Mouse (Mus musculus) liver, postnatal 0 days (tissue): ENCODE measurements at regions not wholly inside any gene's neighbourhood (a gene's known extent, or its start where the extent isn't known, plus 50 kb on each side); places are given as distances from the start of the nearest gene placed in this dataset.

Source experiments
- ATAC-seq: fragments of 200-750 bp; cut with Nextera tagmentation; 2 replicates; pipeline ENCODE4 v1.8.0; 2017; ENCODE audit warnings: mild to moderate bottlenecking, moderate library complexity
- DNase-seq: peaks from one replicate; pipeline ENCODE4 v3.0.0-alpha.2; 2016
- H3K27ac ChIP-seq: fragments of 300-500 bp; sonication (generic); 2 replicates; pipeline ENCODE4 v1.5.1; 2014; ENCODE audit warnings: antibody characterized with exemption, moderate library complexity, mild to moderate bottlenecking, low read depth
- H3K27me3 ChIP-seq: fragments of 300-500 bp; sonication (generic); 2 replicates; pipeline ENCODE4 v1.6.1; 2014; ENCODE audit warnings: low read length, control low read depth, mixed read lengths; ENCODE audit not compliant: insufficient read depth
- H3K36me3 ChIP-seq: fragments of 300-500 bp; sonication (generic); replicated peaks from 2 replicates; pipeline ENCODE4 v1.6.1; 2014; ENCODE audit warnings: mild to moderate bottlenecking, control low read depth, low read length, moderate library complexity, mixed read lengths; ENCODE audit not compliant: insufficient read depth
- H3K4me1 ChIP-seq: fragments of 300-500 bp; sonication (generic); 2 replicates; pipeline ENCODE4 v1.6.1; 2014; ENCODE audit warnings: antibody characterized with exemption, mild to moderate bottlenecking, control low read depth; ENCODE audit not compliant: insufficient read depth
- H3K4me2 ChIP-seq: fragments of 300-500 bp; sonication (generic); 2 replicates; pipeline ENCODE4 v1.6.1; 2014; ENCODE audit warnings: low read depth, mild to moderate bottlenecking, low read length, moderate library complexity, mixed read lengths
- H3K4me3 ChIP-seq: fragments of 300-500 bp; sonication (generic); 2 replicates; pipeline ENCODE4 v1.5.1; 2014; ENCODE audit warnings: low read depth, low read length
- H3K9ac ChIP-seq: fragments of 300-500 bp; sonication (generic); replicated peaks from 2 replicates; pipeline ENCODE4 v1.6.1; 2014; ENCODE audit warnings: mild to moderate bottlenecking, moderate library complexity
- H3K9me3 ChIP-seq: fragments of 300-500 bp; sonication (generic); 2 replicates; pipeline ENCODE4 v1.6.1; 2016; ENCODE audit warnings: mild to moderate bottlenecking, control low read depth, low read length, mixed read lengths
- CTCF ChIP-seq: sonication (generic); IDR thresholded peaks from 2 replicates; pipeline ENCODE4 v1.5.1; 2016; ENCODE audit warnings: antibody characterized with exemption, low read depth
- EP300 ChIP-seq: IDR thresholded peaks from 2 replicates; pipeline ENCODE4 v1.6.1; 2016; ENCODE audit warnings: antibody characterized with exemption, low read depth, mild to moderate bottlenecking
- WGBS: fragments of 180-500 bp; shearing (Covaris S2); extraction: QIAGEN DNeasy Blood & Tissue Kit; methylation state at CpG from one replicate; pipeline ENCODE4 v1.1.7; 2014; ENCODE audit not compliant: insufficient replicate concordance; 5-methylcytosine and 5-hydroxymethylcytosine counted together

DNA sequence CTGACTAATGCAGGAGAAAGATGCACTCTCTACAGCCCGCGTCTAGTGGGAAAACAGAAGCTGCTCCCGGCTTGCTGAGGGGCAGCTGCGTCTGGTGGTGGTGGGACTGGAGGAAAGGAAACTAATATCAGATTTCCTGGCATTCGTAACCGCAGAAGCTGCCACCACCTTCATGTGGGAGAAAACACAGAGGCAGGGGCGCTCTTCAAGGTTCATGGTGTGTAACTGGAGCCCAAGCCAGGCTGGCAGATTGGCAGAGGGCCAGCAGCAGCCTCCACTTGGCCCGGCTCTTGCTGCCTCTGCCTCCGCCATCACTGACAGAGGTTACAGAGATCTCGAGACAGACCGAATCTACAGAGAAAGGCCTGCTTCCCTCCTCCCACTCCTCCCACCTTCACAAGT is 80.7 kb upstream of the Stt3b start:
- Histone ChIP-seq H3K36me3 (no peaks in the 10 kb centered on the region), H3K4me1 (peaks cover 17% of the 10 kb centered on the region), H3K9me3 (no peaks in the 10 kb centered on the region), H3K27ac (no peak overlapping the region), H3K4me3 (no peak overlapping the region), H3K9ac (0 out of 2 replicates have a peak overlapping the region, but pooled peaks have one; percentile 0), H3K27me3 (no peaks in the 10 kb centered on the region), H3K4me2 (peak overlapping the region; percentile 59)
- ATAC-seq (0 out of 2 replicates have a peak, but pooled peaks have one; percentile 35), DNase-seq (peak; percentile 66)
- TF ChIP-seq EP300 = no peak
- no peak for TF ChIP-seq CTCF
- 3% methylated on average over 11 of the region's 11 CpGs for WGBS

DNA sequence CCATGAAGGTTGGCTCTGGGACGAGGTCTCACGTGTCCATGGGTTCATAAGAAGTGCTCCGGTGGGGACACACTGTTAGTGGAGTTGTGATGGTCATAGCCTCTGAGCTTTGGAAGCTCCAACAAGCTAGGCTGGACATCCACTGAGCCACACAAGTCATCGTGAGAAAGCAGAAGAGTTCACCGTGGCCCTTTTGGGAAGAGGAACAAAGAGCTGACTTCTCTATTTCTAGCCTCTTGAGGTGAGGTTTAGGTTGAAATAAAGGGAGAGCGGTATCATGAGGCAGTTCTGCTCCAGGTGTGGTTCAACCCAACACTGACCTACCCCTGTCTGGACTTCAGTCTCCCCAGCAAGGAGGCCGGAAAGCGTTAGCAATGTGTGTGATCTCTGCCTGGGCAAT is 85.3 kb upstream of the Stt3b start:
- H3K4me2 ChIP-seq = no peak overlapping the region
- no peak overlapping the region for H3K9ac ChIP-seq
- peaks cover 15% of the 10 kb centered on the region for H3K4me1 ChIP-seq
- TF ChIP-seq EP300 (no peak), CTCF (no peak)
- H3K4me3 ChIP-seq = no peak overlapping the region
- no peak for DNase-seq
- H3K9me3 ChIP-seq = no peaks in the 10 kb centered on the region
- no peak overlapping the region for H3K27ac ChIP-seq
- no peaks in the 10 kb centered on the region for H3K36me3 ChIP-seq
- H3K27me3 ChIP-seq = no peaks in the 10 kb centered on the region
- ATAC-seq = no peak
- 59% methylated on average over 8 of the region's 8 CpGs for WGBS

DNA sequence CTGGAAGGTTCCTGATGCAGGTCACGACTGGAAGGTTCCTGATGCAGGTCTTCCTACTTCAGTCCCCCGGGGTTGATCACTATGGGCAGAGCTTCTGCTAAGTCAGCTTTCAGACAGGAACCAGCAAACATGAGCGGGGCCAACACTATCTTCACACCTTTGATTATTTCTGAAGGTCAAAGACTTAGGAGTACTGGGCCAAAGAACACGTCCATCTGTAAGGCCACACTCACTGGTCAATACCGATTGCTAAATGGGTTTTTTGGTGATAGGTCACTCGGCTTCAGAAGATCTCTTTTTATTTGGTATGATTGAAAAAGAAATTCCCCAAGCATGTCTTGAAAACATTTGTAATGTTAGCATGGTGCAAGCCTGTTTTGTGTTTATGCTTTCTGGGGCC is 90.2 kb upstream of the Stt3b start:
- Histone ChIP-seq H3K9ac (no peak overlapping the region), H3K36me3 (no peaks in the 10 kb centered on the region), H3K27ac (no peak overlapping the region), H3K4me1 (peaks cover 4% of the 10 kb centered on the region), H3K4me3 (no peak overlapping the region), H3K27me3 (no peaks in the 10 kb centered on the region), H3K4me2 (no peak overlapping the region), H3K9me3 (no peaks in the 10 kb centered on the region)
- ATAC-seq = no peak
- TF ChIP-seq CTCF = no peak
- no peak for TF ChIP-seq EP300
- 69% methylated on average over 6 of the region's 6 CpGs for WGBS
- DNase-seq = no peak

DNA sequence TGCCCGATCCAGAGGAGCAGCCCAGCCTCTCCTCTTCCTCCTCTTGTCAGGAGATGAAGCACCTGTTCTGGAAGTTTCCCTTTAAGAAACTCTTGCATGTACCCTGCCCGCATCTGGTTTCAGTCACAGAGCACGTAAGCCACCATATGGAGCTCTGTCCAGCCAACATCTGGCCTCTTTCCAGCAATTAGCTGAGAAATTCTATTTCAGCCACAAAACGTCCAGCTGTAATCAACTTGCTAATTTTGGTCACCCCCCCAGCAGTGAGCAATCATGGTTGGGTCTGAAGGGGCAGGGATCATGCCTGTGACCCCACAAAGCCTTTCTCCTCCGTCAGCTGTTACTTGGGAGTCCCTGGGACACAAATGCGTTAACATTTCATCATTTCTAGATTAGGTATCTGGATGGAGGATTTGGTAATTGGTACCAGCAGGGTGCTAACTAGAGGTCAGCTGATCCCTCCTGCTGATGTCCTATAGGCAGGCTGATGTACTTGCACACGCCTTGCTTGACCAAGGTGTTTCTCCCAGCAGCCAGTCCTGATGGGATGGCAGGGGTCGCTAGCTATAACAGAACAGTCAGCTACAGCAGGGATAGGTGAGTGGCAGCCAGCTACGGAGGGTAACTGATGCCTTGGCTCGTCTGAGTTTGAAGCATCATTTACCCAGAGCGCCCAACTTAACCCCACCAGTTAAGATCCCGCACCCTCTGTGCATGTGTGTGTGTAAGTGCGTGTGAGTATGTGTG is 91.4 kb upstream of the Stt3b start:
- Histone ChIP-seq H3K4me1 (peaks cover 4% of the 10 kb centered on the region), H3K4me3 (no peak overlapping the region), H3K27ac (no peak overlapping the region), H3K9me3 (no peaks in the 10 kb centered on the region), H3K9ac (no peak overlapping the region), H3K4me2 (no peak overlapping the region), H3K27me3 (no peaks in the 10 kb centered on the region), H3K36me3 (no peaks in the 10 kb centered on the region)
- TF ChIP-seq EP300 (no peak), CTCF (no peak)
- DNase-seq = no peak
- WGBS = 75% methylated on average over 13 of the region's 13 CpGs
- no peak for ATAC-seq

DNA sequence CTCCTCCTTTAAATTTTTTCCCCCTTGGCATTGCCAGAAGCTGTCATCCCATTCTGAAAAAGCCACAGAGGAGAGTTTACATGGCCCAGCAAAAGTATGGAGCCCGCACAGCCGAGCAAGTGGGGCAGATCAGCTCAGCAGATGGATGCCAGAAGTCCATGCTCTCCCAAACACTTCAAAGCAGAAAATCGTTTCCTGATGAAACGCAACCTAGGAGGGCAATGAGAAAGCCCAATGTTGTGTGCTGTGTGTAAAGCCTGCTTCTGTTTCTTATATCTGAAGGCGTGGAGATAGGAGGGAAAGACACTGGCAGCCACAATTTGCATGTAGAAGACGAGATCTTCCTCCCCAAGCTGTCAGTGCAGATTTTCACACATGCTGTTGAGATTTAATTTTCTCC is 92.4 kb upstream of the Stt3b start:
- Histone ChIP-seq H3K4me3 (no peak overlapping the region), H3K27me3 (no peaks in the 10 kb centered on the region), H3K27ac (peak overlapping the region; percentile 62), H3K9me3 (no peaks in the 10 kb centered on the region), H3K4me2 (no peak overlapping the region), H3K4me1 (peaks cover 4% of the 10 kb centered on the region), H3K36me3 (no peaks in the 10 kb centered on the region), H3K9ac (no peak overlapping the region)
- no peak for DNase-seq
- no peak for TF ChIP-seq EP300
- TF ChIP-seq CTCF = no peak
- WGBS = 62% methylated on average over 6 of the region's 6 CpGs
- ATAC-seq = no peak

DNA sequence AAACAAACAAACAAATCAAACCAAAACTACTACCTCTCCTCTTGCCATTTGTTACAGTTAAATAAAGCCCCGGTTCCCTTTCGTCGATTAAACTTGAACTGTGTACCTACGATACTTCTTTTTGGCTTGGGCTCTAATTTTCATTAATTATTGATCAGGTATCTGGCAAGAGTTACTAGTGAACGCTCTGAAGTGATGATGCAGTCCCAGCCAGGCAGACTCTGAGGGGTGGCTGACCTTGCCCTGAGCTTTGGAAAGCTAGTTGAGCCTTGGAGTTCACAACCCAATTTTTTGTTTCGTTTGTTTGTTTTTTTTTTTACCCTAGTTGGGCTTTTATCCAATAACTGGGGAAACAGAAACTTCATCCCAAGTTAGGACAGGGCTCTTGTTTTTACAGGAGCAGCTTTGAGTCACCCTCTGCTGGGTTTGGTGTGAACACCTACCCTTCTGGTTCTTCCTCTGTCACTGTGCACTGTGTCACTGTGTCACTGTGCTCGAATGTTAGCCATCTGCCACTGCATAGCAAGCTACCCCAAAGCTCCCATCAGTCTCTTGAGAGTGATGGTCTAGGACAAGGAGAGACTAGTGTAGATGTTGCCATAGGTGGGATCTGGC is 93.2 kb upstream of the Stt3b start:
- Histone ChIP-seq H3K27ac (peak overlapping the region; percentile 71), H3K4me3 (no peak overlapping the region), H3K27me3 (no peaks in the 10 kb centered on the region), H3K9ac (no peak overlapping the region), H3K9me3 (no peaks in the 10 kb centered on the region), H3K4me2 (peak overlapping the region; percentile 29; the same call in 1 of the 2 replicates), H3K36me3 (no peaks in the 10 kb centered on the region), H3K4me1 (peaks cover 4% of the 10 kb centered on the region)
- ATAC-seq (peak; percentile 95), DNase-seq (peak; percentile 42)
- 63% methylated on average over 7 of the region's 7 CpGs for WGBS
- peak; percentile 36 for TF ChIP-seq CTCF
- peak; percentile 70 for TF ChIP-seq EP300
